Mouse (Mus musculus) activated CD4-positive, CD25-positive, alpha-beta regulatory T cell, adult 4 months (primary cell): ENCODE measurements around the gene Nfib. TPM values are rescaled to one million over a fixed set of nuclear protein-coding genes. Genes with fewer than 3 reads are reported as not detected.

Experiments
- ATAC-seq: one replicate; pipeline ENCODE4 v1.8.0; 2017
- polyA plus RNA-seq, 2 experiments: library from polyadenylated mRNA; unstranded; fragments of 100-300 nt; shearing (Covaris generic); gene quantifications; one replicate each; pipeline ENCODE4 v1.2.1; 2017

The Nfib gene
- polyA plus RNA-seq, 2 experiments from 2014 or later, result 0.09 to 1.1 TPM

- ATAC-seq, result no peak
Observed at GRCm38 (mm10) chr4:82333413-82333812, 372.1 kb downstream of the Nfib start.

GRCm38 (mm10) chr4:82330095-82330494, 375.5 kb downstream of the Nfib start:
- no peak for ATAC-seq

- ATAC-seq, result no peak
Observed at GRCm38 (mm10) chr4:82326140-82326529, 379.4 kb downstream of the Nfib start.

- ATAC-seq, result no peak
Observed at GRCm38 (mm10) chr4:82325409-82326139, 380.0 kb downstream of the Nfib start.

GRCm38 (mm10) chr4:82324977-82325376, 380.6 kb downstream of the Nfib start:
- no peak for ATAC-seq

- no peak for ATAC-seq
Observed at GRCm38 (mm10) chr4:82321008-82321407, 384.5 kb downstream of the Nfib start.

GRCm38 (mm10) chr4:82319388-82319787, 386.2 kb downstream of the Nfib start:
- no peak for ATAC-seq

GRCm38 (mm10) chr4:82316168-82316567, 389.4 kb downstream of the Nfib start:
- no peak for ATAC-seq

GRCm38 (mm10) chr4:82315710-82316109, 389.8 kb downstream of the Nfib start:
- ATAC-seq, result no peak

- ATAC-seq, result no peak
Observed at GRCm38 (mm10) chr4:82310924-82311734, 394.4 kb downstream of the Nfib start.

GRCm38 (mm10) chr4:82306045-82306444, 399.5 kb downstream of the Nfib start:
- ATAC-seq, result no peak

GRCm38 (mm10) chr4:82304148-82304871, 401.2 kb downstream of the Nfib start:
- ATAC-seq, result no peak

- ATAC-seq, result no peak
Observed at GRCm38 (mm10) chr4:82303362-82303900, 402.1 kb downstream of the Nfib start.

- ATAC-seq, result no peak
Observed at GRCm38 (mm10) chr4:82302901-82303300, 402.6 kb downstream of the Nfib start.

- no peak for ATAC-seq
Observed at GRCm38 (mm10) chr4:82298606-82299005, 406.9 kb downstream of the Nfib start.

- ATAC-seq, result no peak
Observed at GRCm38 (mm10) chr4:82297562-82297961, 408.0 kb downstream of the Nfib start.

- no peak for ATAC-seq
Observed at GRCm38 (mm10) chr4:82294066-82294465, 411.5 kb downstream of the Nfib start.

- no peak for ATAC-seq
Observed at GRCm38 (mm10) chr4:82291174-82291847, 414.2 kb downstream of the Nfib start.

- ATAC-seq, result no peak
Observed at GRCm38 (mm10) chr4:82290623-82291022, 414.9 kb downstream of the Nfib start.

GRCm38 (mm10) chr4:82289596-82289995, 416.0 kb downstream of the Nfib start:
- ATAC-seq, result no peak

GRCm38 (mm10) chr4:82288138-82288537, 417.4 kb downstream of the Nfib start:
- no peak for ATAC-seq

GRCm38 (mm10) chr4:82287454-82287853, 418.1 kb downstream of the Nfib start:
- ATAC-seq, result no peak
